Mouse (Mus musculus) kidney, embryonic 14.5 days (tissue): ENCODE results near the gene Chst15. TPM values are rescaled to one million over a fixed set of nuclear protein-coding genes. Genes with fewer than 3 reads are reported as not detected.

Experiments used
- ATAC-seq: fragments of 200-750 bp; cut with Nextera tagmentation; 2 replicates; pipeline ENCODE4 v1.8.0; 2017; ENCODE audit warnings: moderate number of reproducible peaks, mild to moderate bottlenecking, moderate TSS enrichment, moderate library complexity; ENCODE audit not compliant: low FRiP score, low TSS enrichment
- H3K27ac ChIP-seq: fragments of 300-500 bp; sonication (generic); 2 replicates; pipeline ENCODE4 v1.5.1; 2014; ENCODE audit warnings: low read depth, mild to moderate bottlenecking, low read length, moderate library complexity, mixed read lengths
- H3K27me3 ChIP-seq: fragments of 300-500 bp; sonication (generic); 2 replicates; pipeline ENCODE4 v1.6.1; 2014; ENCODE audit warnings: mild to moderate bottlenecking, low read length; ENCODE audit not compliant: control insufficient read depth, insufficient read depth
- H3K36me3 ChIP-seq: fragments of 300-500 bp; sonication (generic); 2 replicates; pipeline ENCODE4 v1.6.1; 2014; ENCODE audit warnings: low read length, mixed read lengths; ENCODE audit not compliant: control insufficient read depth, insufficient read depth
- H3K4me1 ChIP-seq: fragments of 300-500 bp; sonication (generic); 2 replicates; pipeline ENCODE4 v1.6.1; 2014; ENCODE audit warnings: low read length, mixed read lengths; ENCODE audit not compliant: control insufficient read depth, insufficient read depth
- H3K4me2 ChIP-seq: fragments of 300-500 bp; sonication (generic); replicated peaks from 2 replicates; pipeline ENCODE4 v1.6.1; 2014; ENCODE audit warnings: low read depth, mild to moderate bottlenecking, low read length
- H3K4me3 ChIP-seq: fragments of 300-500 bp; sonication (generic); 2 replicates; pipeline ENCODE4 v1.5.1; 2014; ENCODE audit warnings: mild to moderate bottlenecking, low read length
- H3K9ac ChIP-seq: fragments of 300-500 bp; sonication (generic); 2 replicates; pipeline ENCODE4 v1.6.1; 2014; ENCODE audit warnings: low read depth, mild to moderate bottlenecking, low read length, moderate library complexity
- H3K9me3 ChIP-seq: fragments of 300-500 bp; sonication (generic); 2 replicates; pipeline ENCODE4 v1.6.1; 2016; ENCODE audit warnings: low read length; ENCODE audit not compliant: control insufficient read depth
- WGBS: fragments of 180-500 bp; shearing (Covaris S2); extraction: QIAGEN DNeasy Blood & Tissue Kit; methylation state at CpG from one replicate; pipeline ENCODE4 v1.1.7; 2014; 5-methylcytosine and 5-hydroxymethylcytosine counted together
- polyA plus RNA-seq: library from polyadenylated mRNA; unstranded; fragments of >200 nt; fragmentation: Nextera tagmentation; extraction: Ambion mirVana; gene quantifications from 2 replicates; pipeline ENCODE4 v1.2.1, GENCODE M21; 2014

Chst15 gene
- polyA plus RNA-seq, 1 experiment from 2014 or later: 18.8 TPM

- Histone ChIP-seq H3K27me3 (no peaks in the 10 kb centered on the region), H3K36me3 (no peaks in the 10 kb centered on the region), H3K27ac (no peak overlapping the region), H3K4me1 (no peaks in the 10 kb centered on the region; the same call in 1 of the 2 replicates), H3K4me3 (no peak overlapping the region), H3K9me3 (no peaks in the 10 kb centered on the region), H3K9ac (no peak overlapping the region), H3K4me2 (no peak overlapping the region)
- 56% methylated on average over 10 of the region's 10 CpGs for WGBS
- ATAC-seq: no peak
Measured at GRCm38 (mm10) chr7:132356881-132357840, 40.1 kb upstream of the Chst15 start.

GRCm38 (mm10) chr7:132356185-132356584 is 39.2 kb upstream of the Chst15 start:
- Histone ChIP-seq H3K27me3 (no peaks in the 10 kb centered on the region), H3K4me3 (no peak overlapping the region), H3K9ac (no peak overlapping the region), H3K36me3 (no peaks in the 10 kb centered on the region), H3K4me1 (no peaks in the 10 kb centered on the region; the same call in 1 of the 2 replicates), H3K9me3 (no peaks in the 10 kb centered on the region), H3K27ac (no peak overlapping the region), H3K4me2 (no peak overlapping the region)
- WGBS: 29% methylated on average over 8 of the region's 8 CpGs
- no peak for ATAC-seq

GRCm38 (mm10) chr7:132355767-132356166 is 38.7 kb upstream of the Chst15 start:
- no peak for ATAC-seq
- Histone ChIP-seq H3K9me3 (no peaks in the 10 kb centered on the region), H3K36me3 (no peaks in the 10 kb centered on the region), H3K27ac (no peak overlapping the region), H3K9ac (no peak overlapping the region), H3K4me1 (no peaks in the 10 kb centered on the region; the same call in 1 of the 2 replicates), H3K4me2 (no peak overlapping the region), H3K27me3 (no peaks in the 10 kb centered on the region), H3K4me3 (no peak overlapping the region)
- 64% methylated on average over 6 of the region's 6 CpGs for WGBS

GRCm38 (mm10) chr7:132349075-132349572 is 32.1 kb upstream of the Chst15 start:
- no peaks in the 10 kb centered on the region for H3K9me3 ChIP-seq
- H3K27me3 ChIP-seq: no peaks in the 10 kb centered on the region
- no peaks in the 10 kb centered on the region; the same call in 1 of the 2 replicates for H3K4me1 ChIP-seq
- no peak for ATAC-seq
- no peaks in the 10 kb centered on the region for H3K36me3 ChIP-seq
- H3K4me2 ChIP-seq: no peak overlapping the region
- no peak overlapping the region for H3K27ac ChIP-seq
- H3K9ac ChIP-seq: no peak overlapping the region
- H3K4me3 ChIP-seq: no peak overlapping the region
- 56% methylated on average over 6 of the region's 6 CpGs for WGBS

- no peak overlapping the region for H3K27ac ChIP-seq
- WGBS: 75% methylated on average over 9 of the region's 9 CpGs
Measured at GRCm38 (mm10) chr7:132347273-132348045, 30.4 kb upstream of the Chst15 start.

GRCm38 (mm10) chr7:132345526-132346070 is 28.6 kb upstream of the Chst15 start:
- no peak overlapping the region for H3K4me2 ChIP-seq
- no peaks in the 10 kb centered on the region; the same call in 1 of the 2 replicates for H3K4me1 ChIP-seq
- no peak overlapping the region for H3K9ac ChIP-seq
- H3K36me3 ChIP-seq: no peaks in the 10 kb centered on the region
- no peaks in the 10 kb centered on the region for H3K27me3 ChIP-seq
- 71% methylated on average over 5 of the region's 5 CpGs for WGBS
- ATAC-seq: no peak
- no peak overlapping the region for H3K4me3 ChIP-seq
- H3K9me3 ChIP-seq: no peaks in the 10 kb centered on the region
- H3K27ac ChIP-seq: no peak overlapping the region

More at GRCm38 (mm10) chr7:132347273-132348045, 30.4 kb upstream of the Chst15 start:
- Histone ChIP-seq H3K4me1 (no peaks in the 10 kb centered on the region; the same call in 1 of the 2 replicates), H3K27me3 (no peaks in the 10 kb centered on the region), H3K4me3 (no peak overlapping the region), H3K36me3 (no peaks in the 10 kb centered on the region), H3K9ac (no peak overlapping the region), H3K4me2 (no peak overlapping the region), H3K9me3 (no peaks in the 10 kb centered on the region)
- ATAC-seq: no peak

- Histone ChIP-seq H3K27ac (no peak overlapping the region), H3K4me1 (no peaks in the 10 kb centered on the region; the same call in 1 of the 2 replicates), H3K9ac (no peak overlapping the region), H3K4me3 (no peak overlapping the region), H3K27me3 (no peaks in the 10 kb centered on the region), H3K4me2 (no peak overlapping the region), H3K36me3 (no peaks in the 10 kb centered on the region), H3K9me3 (no peaks in the 10 kb centered on the region)
- no peak for ATAC-seq
- 65% methylated on average over 4 of the region's 4 CpGs for WGBS
Measured at GRCm38 (mm10) chr7:132344606-132345005, 27.6 kb upstream of the Chst15 start.

- H3K9ac ChIP-seq: no peak overlapping the region
- H3K27me3 ChIP-seq: no peaks in the 10 kb centered on the region
- H3K36me3 ChIP-seq: no peaks in the 10 kb centered on the region
- ATAC-seq: no peak
- H3K4me3 ChIP-seq: no peak overlapping the region
- 92% methylated on average over 2 of the region's 2 CpGs for WGBS
- H3K27ac ChIP-seq: no peak overlapping the region
- no peaks in the 10 kb centered on the region; the same call in 1 of the 2 replicates for H3K4me1 ChIP-seq
- no peaks in the 10 kb centered on the region for H3K9me3 ChIP-seq
- no peak overlapping the region for H3K4me2 ChIP-seq
Measured at GRCm38 (mm10) chr7:132343900-132344299, 26.9 kb upstream of the Chst15 start.
